Mouse (Mus musculus): ENCODE measurements around the gene Vps52. TPM values are rescaled to one million over a fixed set of nuclear protein-coding genes. Genes with fewer than 3 reads are reported as not detected.
"Not testable (repeated sequence)": the region's sequence is repeated elsewhere in the genome, so short reads cannot be mapped to it uniquely, and the experiment has no call there.

The Vps52 gene
- total RNA-seq, 2 experiments from 2014 or later, result 80.0 to 84.8 TPM

GRCm38 (mm10) chr17:33968489-33968888, 12.9 kb downstream of the Vps52 start:
- DNase-seq, result peak; percentile 67 to 68

- DNase-seq, result no peak
These were observed 13.3 kb downstream of the Vps52 start for GRCm38 (mm10) chr17:33968927-33969326.

GRCm38 (mm10) chr17:33969394-33969793, 13.8 kb downstream of the Vps52 start:
- DNase-seq, result no peak

GRCm38 (mm10) chr17:33972691-33973090, 17.1 kb downstream of the Vps52 start:
- DNase-seq, result no peak

GRCm38 (mm10) chr17:33973572-33973971, 18.0 kb downstream of the Vps52 start:
- no peak for DNase-seq

- DNase-seq, result no peak
These were observed 22.4 kb downstream of the Vps52 start for GRCm38 (mm10) chr17:33977861-33978557.

GRCm38 (mm10) chr17:33978631-33979031, 23.0 kb downstream of the Vps52 start:
- DNase-seq, result no peak

- DNase-seq, result no peak
These were observed 24.0 kb downstream of the Vps52 start for GRCm38 (mm10) chr17:33979512-33980050.

- DNase-seq, result no peak
These were observed 24.8 kb downstream of the Vps52 start for GRCm38 (mm10) chr17:33980181-33981035.

GRCm38 (mm10) chr17:33981192-33981909, 25.7 kb downstream of the Vps52 start:
- peak; percentile 83 for DNase-seq

GRCm38 (mm10) chr17:33982136-33982535, 26.5 kb downstream of the Vps52 start:
- DNase-seq, result not testable (repeated sequence)

GRCm38 (mm10) chr17:33991788-33992664, 36.4 kb downstream of the Vps52 start:
- no peak for DNase-seq

GRCm38 (mm10) chr17:33994959-33995358, 39.3 kb downstream of the Vps52 start:
- no peak for DNase-seq

GRCm38 (mm10) chr17:33995651-33996050, 40.0 kb downstream of the Vps52 start:
- no peak for DNase-seq

- not testable (repeated sequence) for DNase-seq
These were observed 41.4 kb downstream of the Vps52 start for GRCm38 (mm10) chr17:33997025-33997424.

- DNase-seq, result not testable (repeated sequence)
These were observed 43.1 kb downstream of the Vps52 start for GRCm38 (mm10) chr17:33998697-33999096.

GRCm38 (mm10) chr17:33999341-34000149, 43.9 kb downstream of the Vps52 start:
- DNase-seq, result no peak

GRCm38 (mm10) chr17:34000150-34000537, 44.5 kb downstream of the Vps52 start, which contains the start of gene H2-K1:
H2-K1 (minus strand) TSS chr17:34000347.
- DNase-seq, result peak; percentile 43 to 54

- DNase-seq, result not testable (repeated sequence)
These were observed 45.2 kb downstream of the Vps52 start for GRCm38 (mm10) chr17:34000796-34001195.

- DNase-seq, result no peak
These were observed 47.8 kb downstream of the Vps52 start for GRCm38 (mm10) chr17:34003426-34003825.

GRCm38 (mm10) chr17:34006570-34006969, 51.0 kb downstream of the Vps52 start:
- DNase-seq, result no peak

Data from layer of hippocampus, postnatal 36 days (tissue).